Mouse (Mus musculus) E14TG2a.4 (cell line): ENCODE measurements around the gene H2-Ab1.

ENCODE experiments used
- H3K27me3 ChIP-seq: 2 replicates; pipeline ENCODE4 v1.6.1; 2014; ENCODE audit warnings: low read length, control low read depth; ENCODE audit not compliant: insufficient read depth
- H3K36me3 ChIP-seq: 2 replicates; pipeline ENCODE4 v1.6.1; 2014; ENCODE audit warnings: low read length, control low read depth; ENCODE audit not compliant: insufficient read depth
- H3K4me1 ChIP-seq: replicated peaks from 2 replicates; pipeline ENCODE4 v1.6.1; 2014; ENCODE audit warnings: low read depth, low read length, control low read depth
- H3K4me3 ChIP-seq: replicated peaks from 2 replicates; pipeline ENCODE4 v1.5.1; 2014; ENCODE audit warnings: mild to moderate bottlenecking, low read length
- H3K9me3 ChIP-seq: 2 replicates; pipeline ENCODE4 v1.6.1; 2014; ENCODE audit warnings: low read length, control low read depth
- CTCF ChIP-seq: conservative IDR thresholded peaks from 2 replicates; pipeline ENCODE4 v1.5.1; 2014; ENCODE audit warnings: low read length
- NANOG ChIP-seq: IDR thresholded peaks from 2 replicates; pipeline ENCODE4 v1.6.1; 2014; ENCODE audit warnings: borderline replicate concordance, low read length, mixed read lengths
- POU5F1 ChIP-seq: IDR thresholded peaks from 2 replicates; pipeline ENCODE4 v1.6.1; 2014; ENCODE audit warnings: low read length, borderline replicate concordance

The H2-Ab1 gene

DNA sequence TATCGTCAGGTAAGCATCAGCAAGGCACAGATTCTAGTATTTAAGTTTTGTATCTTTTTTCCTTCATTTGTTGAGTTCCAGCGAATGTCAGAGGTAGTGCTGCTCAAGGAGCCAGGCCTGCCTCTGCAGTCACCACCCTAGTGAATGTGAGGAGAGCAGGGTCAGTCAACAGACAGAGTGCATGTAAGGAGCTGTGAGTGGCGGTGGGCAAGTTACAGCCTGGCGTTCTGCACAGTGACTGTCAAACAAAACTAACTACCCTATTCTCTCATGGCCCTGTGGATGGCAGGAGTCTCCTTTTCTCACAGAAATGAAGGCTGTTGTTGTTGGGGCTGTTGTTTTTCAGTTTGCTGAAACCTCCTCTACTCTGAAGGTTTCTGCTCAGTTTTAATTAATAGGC is 27.9 kb downstream of the H2-Ab1 start:
- no peak overlapping the region for H3K4me3 ChIP-seq
- no peaks in the 10 kb centered on the region for H3K9me3 ChIP-seq
- no peak for TF ChIP-seq CTCF
- TF ChIP-seq NANOG, result no peak
- TF ChIP-seq POU5F1, result no peak
- H3K27me3 ChIP-seq, result no peaks in the 10 kb centered on the region
- no peaks in the 10 kb centered on the region for H3K36me3 ChIP-seq
- no peaks in the 10 kb centered on the region for H3K4me1 ChIP-seq

DNA sequence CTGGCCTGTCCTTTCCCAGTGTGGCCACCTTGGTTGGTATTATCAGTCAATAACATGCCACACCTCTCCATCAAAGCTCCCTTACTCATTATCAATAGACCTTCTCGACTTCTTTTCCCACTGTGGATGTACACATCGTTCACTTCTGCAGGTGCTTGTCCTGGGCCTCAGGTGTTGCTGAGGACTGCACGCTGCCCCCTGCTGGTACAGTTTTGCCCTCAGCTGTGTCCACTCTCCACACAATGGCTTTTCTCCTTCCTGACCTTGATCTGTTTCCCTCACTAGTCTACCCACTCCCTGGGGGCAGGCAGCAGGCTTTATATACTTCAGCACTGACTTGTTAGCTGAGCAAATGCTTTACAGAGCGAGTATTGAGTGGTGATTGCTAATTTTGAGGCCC is 28.4 kb downstream of the H2-Ab1 start:
- Histone ChIP-seq H3K9me3 (no peaks in the 10 kb centered on the region), H3K27me3 (no peaks in the 10 kb centered on the region), H3K4me1 (no peaks in the 10 kb centered on the region), H3K36me3 (no peaks in the 10 kb centered on the region), H3K4me3 (no peak overlapping the region)
- TF ChIP-seq POU5F1 (no peak), CTCF (0 out of 2 replicates have a peak, but pooled peaks have one; percentile 25), NANOG (no peak)

DNA sequence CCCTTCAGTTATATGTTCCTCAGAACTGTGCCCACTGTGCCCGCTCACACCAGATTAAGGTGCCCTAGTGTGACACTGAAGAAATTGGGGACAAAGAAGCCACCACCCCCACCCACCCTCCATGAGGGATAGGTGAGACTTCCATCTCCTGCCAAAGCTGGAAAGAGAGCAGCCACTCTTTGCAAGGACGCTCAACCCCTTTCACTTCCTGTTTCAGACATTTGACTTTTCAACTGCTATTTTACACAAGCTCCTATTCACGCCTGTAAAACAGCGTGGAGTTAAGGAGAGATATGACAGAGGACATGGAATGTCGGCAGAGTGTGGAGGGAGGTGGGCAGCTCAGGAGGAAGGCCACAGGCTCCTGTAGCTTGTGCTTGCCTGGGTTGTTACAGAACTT is 29.0 kb downstream of the H2-Ab1 start:
- TF ChIP-seq CTCF (no peak), POU5F1 (no peak), NANOG (no peak)
- Histone ChIP-seq H3K9me3 (no peaks in the 10 kb centered on the region), H3K4me1 (no peaks in the 10 kb centered on the region; the same call in 1 of the 2 replicates), H3K27me3 (no peaks in the 10 kb centered on the region), H3K36me3 (no peaks in the 10 kb centered on the region), H3K4me3 (no peak overlapping the region)

DNA sequence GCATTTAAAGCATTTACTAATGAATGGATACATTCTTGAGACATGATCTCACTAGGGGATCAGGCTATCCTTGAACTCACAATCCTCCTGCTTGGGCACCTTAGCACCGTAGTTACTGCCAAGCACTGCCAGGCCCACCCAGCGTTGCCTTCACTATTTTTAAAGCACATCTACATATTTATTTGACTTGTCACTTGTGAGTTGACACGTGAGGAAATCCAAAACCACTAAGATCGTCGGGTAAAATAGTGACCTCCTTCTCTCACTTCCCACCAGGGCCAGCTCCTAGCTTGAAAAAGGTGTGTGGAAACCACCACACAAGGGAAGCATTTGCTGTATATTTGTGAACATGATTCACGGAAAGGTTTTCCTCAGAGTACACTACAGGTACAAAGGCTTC is 29.5 kb downstream of the H2-Ab1 start:
- Histone ChIP-seq H3K36me3 (no peaks in the 10 kb centered on the region), H3K9me3 (no peaks in the 10 kb centered on the region), H3K4me3 (no peak overlapping the region), H3K4me1 (peaks cover 2% of the 10 kb centered on the region; the same call in 1 of the 2 replicates), H3K27me3 (no peaks in the 10 kb centered on the region)
- TF ChIP-seq POU5F1 (no peak), CTCF (no peak), NANOG (no peak)

DNA sequence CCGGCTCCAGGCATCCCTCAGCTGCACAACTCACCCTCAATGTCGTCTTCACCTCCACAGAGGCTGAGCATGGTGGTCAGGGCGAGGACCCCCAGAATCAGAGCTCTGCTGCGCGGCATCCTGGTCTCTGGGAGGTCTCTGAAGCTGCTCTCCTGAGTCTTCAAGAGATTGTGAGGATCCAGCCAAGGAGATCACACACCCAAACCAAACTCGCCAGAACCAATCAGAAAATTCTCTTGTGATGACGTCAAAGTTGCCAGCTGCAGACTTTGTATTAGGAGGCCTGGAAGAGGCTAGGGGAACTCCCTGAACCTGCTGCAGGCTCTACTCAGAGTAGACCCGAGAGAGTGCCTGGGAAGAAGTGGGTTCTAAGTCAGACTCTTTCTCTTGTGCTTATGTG is 30.2 kb downstream of the H2-Ab1 start, which contains the start of gene H2-Aa:
Gene H2-Aa, minus strand, starts transcription at position 176 of the 400 bp plus-strand sequence.
- TF ChIP-seq POU5F1, result no peak
- Histone ChIP-seq H3K36me3 (no peaks in the 10 kb centered on the region), H3K4me3 (no peak within 1 kb of the TSS)

DNA sequence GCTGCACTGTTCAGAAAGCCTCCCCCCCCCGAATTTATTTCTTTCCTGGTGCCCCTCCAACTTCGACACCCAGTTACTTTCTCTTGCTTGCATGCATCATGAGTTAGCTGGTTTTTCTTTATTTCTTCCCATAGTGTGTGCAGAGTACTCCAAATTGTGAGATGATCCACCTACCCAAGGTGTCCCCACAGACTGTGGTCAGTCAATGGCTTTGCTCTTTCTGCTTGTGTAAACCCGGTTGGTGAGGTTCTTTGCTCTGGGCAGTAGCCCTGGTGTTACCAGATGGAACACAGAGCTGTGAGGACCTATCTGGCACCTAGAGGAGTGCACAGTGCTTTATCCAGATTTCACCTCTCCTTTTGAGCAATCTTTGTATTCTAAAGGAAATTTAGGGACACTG is 30.6 kb downstream of the H2-Ab1 start:
- Histone ChIP-seq H3K4me1 (peaks cover 2% of the 10 kb centered on the region; the same call in 1 of the 2 replicates), H3K4me3 (no peak overlapping the region), H3K36me3 (no peaks in the 10 kb centered on the region), H3K9me3 (no peaks in the 10 kb centered on the region), H3K27me3 (no peaks in the 10 kb centered on the region)
- TF ChIP-seq CTCF (no peak), NANOG (no peak), POU5F1 (no peak)

More for the DNA sequence above, 30.2 kb downstream of the H2-Ab1 start, which contains the start of gene H2-Aa:
- no peaks in the 10 kb centered on the region for H3K9me3 ChIP-seq
- H3K27me3 ChIP-seq, result no peaks in the 10 kb centered on the region
- H3K4me1 ChIP-seq, result peaks cover 2% of the 10 kb centered on the region; the same call in 1 of the 2 replicates

DNA sequence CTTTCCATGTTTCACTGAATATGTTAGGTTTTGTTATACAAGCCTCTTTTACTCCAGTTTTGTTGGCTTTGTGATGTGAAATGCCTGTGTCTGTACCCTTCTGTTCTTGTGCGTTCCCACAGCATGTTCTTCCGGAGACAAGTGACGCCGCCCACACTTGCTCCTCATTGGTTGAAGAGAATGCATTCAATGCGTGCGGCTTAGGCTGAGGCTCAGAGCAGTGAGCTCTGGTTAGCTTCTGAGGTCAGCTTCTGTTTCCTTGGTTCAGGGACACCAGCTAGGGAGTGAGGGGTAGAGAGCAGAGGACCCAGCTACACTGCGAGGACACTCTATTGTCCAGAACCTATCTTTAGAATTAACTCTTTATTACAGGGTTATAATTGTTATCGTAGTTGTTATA is 34.1 kb downstream of the H2-Ab1 start:
- peaks cover 9% of the 10 kb centered on the region; the same call in 1 of the 2 replicates for H3K4me1 ChIP-seq
- H3K36me3 ChIP-seq, result no peaks in the 10 kb centered on the region
- no peaks in the 10 kb centered on the region for H3K9me3 ChIP-seq
- TF ChIP-seq POU5F1 (no peak), CTCF (no peak), NANOG (no peak)
- peaks cover 9% of the 10 kb centered on the region; the same call in 1 of the 2 replicates for H3K27me3 ChIP-seq
- H3K4me3 ChIP-seq, result no peak overlapping the region

DNA sequence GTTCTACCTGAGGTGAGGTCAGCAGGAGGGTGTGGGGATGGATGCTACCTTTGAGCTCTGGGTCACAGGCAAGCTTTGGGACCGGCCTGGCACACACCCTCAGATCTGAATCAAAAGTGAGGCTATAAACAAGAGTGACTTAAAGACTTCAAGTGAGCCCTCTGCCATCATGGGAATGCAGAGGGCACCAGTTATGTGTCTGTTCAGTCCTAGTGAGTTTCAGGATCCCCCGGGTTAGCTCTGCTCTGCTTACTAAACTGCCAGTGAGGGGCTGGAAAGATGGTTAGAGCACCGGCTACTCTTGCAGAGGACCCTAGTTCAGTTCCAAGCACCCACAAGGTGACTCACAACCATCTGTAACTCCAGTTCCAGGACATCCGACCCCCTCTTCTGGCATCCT is 35.1 kb downstream of the H2-Ab1 start:
- peaks cover 9% of the 10 kb centered on the region; the same call in 1 of the 2 replicates for H3K4me1 ChIP-seq
- no peaks in the 10 kb centered on the region for H3K9me3 ChIP-seq
- H3K27me3 ChIP-seq, result peaks cover 14% of the 10 kb centered on the region; the same call in 1 of the 2 replicates
- H3K36me3 ChIP-seq, result no peaks in the 10 kb centered on the region
- TF ChIP-seq CTCF (no peak), POU5F1 (no peak), NANOG (no peak)
- H3K4me3 ChIP-seq, result no peak overlapping the region

DNA sequence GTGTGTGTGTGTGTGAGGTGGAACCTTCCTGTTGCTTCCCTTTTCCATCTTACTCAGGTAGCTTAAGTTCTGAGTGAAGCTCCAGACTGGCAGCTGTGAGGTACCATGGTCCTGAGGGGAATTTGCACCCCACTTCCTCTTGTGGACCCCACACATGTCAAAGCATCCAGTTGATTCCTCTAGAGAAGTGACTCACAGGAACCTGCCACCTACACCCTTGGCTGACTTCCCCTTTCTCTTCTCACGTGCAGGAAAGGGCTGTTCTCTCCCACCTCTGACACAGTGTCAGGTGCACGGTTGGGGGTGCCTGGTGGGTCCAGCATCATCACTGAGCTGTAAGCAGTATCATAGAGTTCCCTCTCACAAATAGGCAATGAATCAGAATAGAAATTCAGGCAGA is 36.0 kb downstream of the H2-Ab1 start:
- Histone ChIP-seq H3K27me3 (peaks cover 20% of the 10 kb centered on the region; the same call in 1 of the 2 replicates), H3K4me3 (no peak overlapping the region), H3K9me3 (no peaks in the 10 kb centered on the region), H3K36me3 (no peaks in the 10 kb centered on the region), H3K4me1 (peaks cover 9% of the 10 kb centered on the region; the same call in 1 of the 2 replicates)
- TF ChIP-seq NANOG (no peak), CTCF (no peak), POU5F1 (no peak)
